Comparison of ENCODE assay signal across 8 mouse cellular contexts in genomic region chr16:10447264-10447594, GRCm38 (mm10). TPM values are rescaled to one million over a fixed set of nuclear protein-coding genes. Genes with fewer than 3 reads are reported as not detected.
DNase-seq lines count a peak whose midpoint lies in the region; TF ChIP-seq lines count a peak whose summit lies in the region.

TSS of gene Tvp23a (minus strand) at chr16:10447362.

- H3K9me3 ChIP-seq in hindbrain, embryonic 10.5 days, result no peaks in the 10 kb centered on the region

- peak within 1 kb of the TSS; percentile 86 for H3K27ac ChIP-seq in hindbrain, embryonic 10.5 days
- H3K27ac ChIP-seq in left cerebral cortex, adult 2 months, result peak within 1 kb of the TSS; percentile 75

- H3K4me1 ChIP-seq in hindbrain, embryonic 10.5 days (replicated peaks), result peaks cover 27% of the 10 kb centered on the region

- H3K36me3 ChIP-seq in hindbrain, embryonic 10.5 days, result no peaks in the 10 kb centered on the region

- no peak; the same call in 1 of the 2 replicates for TF ChIP-seq CTCF in left cerebral cortex, adult 2 months (IDR thresholded peaks at IDR 0.05)

- WGBS in hindbrain, embryonic 10.5 days, result under 1% methylated on average over 12 of the region's 12 CpGs

- DNase-seq in Muller cell, postnatal 12 days (ENCODE audit: inconsistent ontology term), result peak; percentile 88
- DNase-seq in cerebellum, adult 9-10 months, result peak; percentile 91
- peak; percentile 79 to 96 for DNase-seq in frontal cortex, adult 2 months (ENCODE audit: extremely low spot score in 1 of 2, low spot score in 1 of 2)
- DNase-seq in hindbrain, embryonic 10.5 days (ENCODE audit: low spot score), result peak; percentile 91
- peak; percentile 86 for DNase-seq in left cerebral cortex, adult 2 months (ENCODE audit: extremely low spot score in 1 of 2, low spot score in 2 of 2)
- DNase-seq in mesoderm, embryonic 11.5 days (ENCODE audit: low read depth, low spot score), result peak; percentile 91
- DNase-seq in right cerebral cortex, postnatal 4 days, result peak; percentile 92
- DNase-seq in spleen, postnatal 36 days (ENCODE audit: low spot score in 2 of 2), result no peak

- H3K27me3 ChIP-seq in hindbrain, embryonic 10.5 days (ENCODE audit: insufficient read depth, poor library complexity, severe bottlenecking), result no peaks in the 10 kb centered on the region

- intact Hi-C loops in left cerebral cortex, adult 2 months (cut with DNase I), result no loop called here

- peak within 1 kb of the TSS; percentile 58 for H3K4me3 ChIP-seq in hindbrain, embryonic 10.5 days
- peak within 1 kb of the TSS; percentile 68 for H3K4me3 ChIP-seq in left cerebral cortex, adult 2 months

RNA-seq across cellular contexts. Expression of gene Tvp23a, which starts in this region (rescaled TPM):
- polyA plus RNA-seq in frontal cortex, adult 2 months (2012; rRNA removed), result 27.4 and 32.4 TPM in 2 replicates
- polyA plus RNA-seq in hindbrain, embryonic 10.5 days (2016; fragmentation: Nextera tagmentation; extraction: Ambion mirVana), result 19.6 and 24.9 TPM in 2 replicates
- total RNA-seq in left cerebral cortex, adult 2 months (2021), result 10 to 100 TPM; 27.2 to 27.3 TPM

Comparison
In these comparisons a context has a peak if more than half of its experiments do, and no peak if none do; other contexts are left out.
1. DNase-seq: peak in Muller cell, postnatal 12 days (single experiment), cerebellum, adult 9-10 months (single experiment), frontal cortex, adult 2 months (2 of 2), hindbrain, embryonic 10.5 days (single experiment), left cerebral cortex, adult 2 months (2 of 2), mesoderm, embryonic 11.5 days (single experiment) and right cerebral cortex, postnatal 4 days (single experiment); none in spleen, postnatal 36 days (0 of 2).